In the genomic region with DNA sequence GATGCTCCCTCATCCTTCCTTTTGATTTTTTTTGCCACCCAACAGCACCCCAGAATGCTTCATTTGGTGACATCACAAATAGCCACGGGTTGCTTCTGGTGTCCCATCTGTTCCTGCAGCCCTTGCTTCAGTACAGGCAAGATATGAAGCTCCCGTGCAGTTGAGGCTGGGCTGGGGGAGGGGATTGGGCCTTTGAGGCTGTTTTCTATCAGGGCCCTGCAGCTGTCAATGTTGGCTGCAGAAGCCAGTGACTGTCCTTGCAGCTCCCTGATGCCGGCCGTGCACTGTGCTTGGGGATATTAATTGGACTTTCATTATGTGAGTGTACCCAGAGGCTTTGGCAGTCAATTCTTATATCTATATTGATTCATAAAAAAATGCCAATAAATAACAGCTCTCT, we compare ENCODE assay signal across 12 mouse cellular contexts.
DNase-seq lines count a peak whose midpoint lies in the region; ATAC-seq and TF ChIP-seq lines count a peak whose summit lies in the region.
"Had no signal": no experiment of that assay in that cellular context is flagged by ENCODE, and none has a peak within 500 bp of the region (broad histone marks: within the 10 kb centered on the region; RNA-seq: fewer than 3 reads in every experiment).

No protein-coding gene starts in this region.

- 75% methylated on average over 4 of the region's 4 CpGs for WGBS in liver, adult 2 months
- 65% methylated on average over 4 of the region's 4 CpGs for WGBS in liver, postnatal 0 days (ENCODE audit: insufficient replicate concordance)
- WGBS in midbrain, embryonic 15.5 days: 19% methylated on average over 4 of the region's 4 CpGs

- ATAC-seq in liver, postnatal 0 days: no peak
- ATAC-seq in midbrain, embryonic 15.5 days (replicated peaks): peak; percentile 74
- ATAC-seq in megakaryocyte-erythroid progenitor cell, adult 5-6 weeks (replicated peaks; ENCODE audit: low FRiP score, low TSS enrichment, poor library complexity, severe bottlenecking): no peak
- ATAC-seq in erythroblast, adult 5-6 weeks (replicated peaks; ENCODE audit: low FRiP score, poor library complexity, severe bottlenecking): no peak

- H3K9ac ChIP-seq in liver, adult 2 months (ENCODE audit: low read depth, low read length): no peak overlapping the region
- no peak overlapping the region for H3K9ac ChIP-seq in liver, postnatal 0 days (replicated peaks)
- H3K9ac ChIP-seq in midbrain, embryonic 15.5 days: no peak overlapping the region
- H3K9ac ChIP-seq: embryonic facial prominence, embryonic 15.5 days; limb, embryonic 13.5 days; stomach, embryonic 15.5 days had no signal

- H3K36me3 ChIP-seq in liver, adult 2 months (ENCODE audit: control insufficient read depth, insufficient read depth, low read length): no peaks in the 10 kb centered on the region
- no peaks in the 10 kb centered on the region for H3K36me3 ChIP-seq in liver, postnatal 0 days (replicated peaks; ENCODE audit: insufficient read depth, low read length)
- H3K36me3 ChIP-seq in midbrain, embryonic 15.5 days (replicated peaks): no peaks in the 10 kb centered on the region
- H3K36me3 ChIP-seq: embryonic facial prominence, embryonic 15.5 days; limb, embryonic 13.5 days; stomach, embryonic 15.5 days had no signal

- no peaks in the 10 kb centered on the region for H3K4me1 ChIP-seq in liver, adult 2 months (ENCODE audit: control insufficient read depth, insufficient read depth, low read length)
- no peaks in the 10 kb centered on the region for H3K4me1 ChIP-seq in liver, postnatal 0 days (ENCODE audit: insufficient read depth)
- peaks cover 2% of the 10 kb centered on the region; the same call in 1 of the 2 replicates for H3K4me1 ChIP-seq in midbrain, embryonic 15.5 days

- no peak overlapping the region for H3K4me2 ChIP-seq in liver, postnatal 0 days (ENCODE audit: low read depth, low read length)
- no peak overlapping the region for H3K4me2 ChIP-seq in midbrain, embryonic 15.5 days
- H3K4me2 ChIP-seq: embryonic facial prominence, embryonic 15.5 days; limb, embryonic 13.5 days; stomach, embryonic 15.5 days had no signal

- no peak overlapping the region for H3K27ac ChIP-seq in liver, adult 2 months (replicated peaks; ENCODE audit: insufficient read depth, low read depth, low read length)
- no peak overlapping the region for H3K27ac ChIP-seq in liver, postnatal 0 days (ENCODE audit: low read depth)
- H3K27ac ChIP-seq in midbrain, embryonic 15.5 days: no peak overlapping the region
- H3K27ac ChIP-seq: embryonic facial prominence, embryonic 15.5 days; limb, embryonic 13.5 days; stomach, embryonic 15.5 days had no signal

- H3K27me3 ChIP-seq in liver, adult 2 months (ENCODE audit: control insufficient read depth, insufficient read depth, low read length): no peaks in the 10 kb centered on the region
- no peaks in the 10 kb centered on the region for H3K27me3 ChIP-seq in liver, postnatal 0 days (ENCODE audit: insufficient read depth, low read length)
- H3K27me3 ChIP-seq in midbrain, embryonic 15.5 days (replicated peaks): no peaks in the 10 kb centered on the region
- H3K27me3 ChIP-seq: embryonic facial prominence, embryonic 15.5 days; limb, embryonic 13.5 days; stomach, embryonic 15.5 days had no signal

- intact Hi-C loops in heart, postnatal 14 days (cut with DNase I): no loop called here

- TF ChIP-seq POLR2A in liver, adult 2 months (IDR thresholded peaks at IDR 0.05; ENCODE audit: extremely low read depth, insufficient read depth, low read length): no peak

- TF ChIP-seq EP300 in liver, postnatal 0 days (IDR thresholded peaks at IDR 0.05; ENCODE audit: low read depth): no peak

- no peaks in the 10 kb centered on the region for H3K9me3 ChIP-seq in liver, postnatal 0 days (ENCODE audit: low read length)
- no peaks in the 10 kb centered on the region for H3K9me3 ChIP-seq in midbrain, embryonic 15.5 days
- H3K9me3 ChIP-seq: embryonic facial prominence, embryonic 15.5 days; limb, embryonic 13.5 days; stomach, embryonic 15.5 days had no signal

- TF ChIP-seq CTCF in liver, adult 2 months (IDR thresholded peaks at IDR 0.05; ENCODE audit: low read depth, low read length): no peak
- TF ChIP-seq CTCF in liver, postnatal 0 days (IDR thresholded peaks at IDR 0.05; ENCODE audit: low read depth): no peak

- no peak overlapping the region for H3K4me3 ChIP-seq in liver, adult 2 months (ENCODE audit: insufficient read depth, low read depth, low read length)
- H3K4me3 ChIP-seq in liver, postnatal 0 days (ENCODE audit: low read depth, low read length): no peak overlapping the region
- no peak overlapping the region for H3K4me3 ChIP-seq in midbrain, embryonic 15.5 days
- H3K4me3 ChIP-seq: embryonic facial prominence, embryonic 15.5 days; limb, embryonic 13.5 days; stomach, embryonic 15.5 days had no signal

- DNase-seq in liver, adult 2 months (ENCODE audit: extremely low read depth, low read depth, low spot score): peak; percentile 3
- DNase-seq in liver, postnatal 0 days: no peak
- peak; percentile 91 to 95 for DNase-seq in cerebellum, postnatal 10 days
- DNase-seq in heart, postnatal 14 days: peak; percentile 33 to 35
- no peak for DNase-seq in adipocyte (ENCODE audit: low spot score)
- DNase-seq: adrenal gland, postnatal 10 days had no signal

- no peaks in the 10 kb centered on the region for H3K79me2 ChIP-seq in liver, adult 2 months (ENCODE audit: control insufficient read depth, insufficient read depth, low read length)

Comparison
In these comparisons a context has a peak if more than half of its experiments do, and no peak if none do; other contexts are left out.
1. DNase-seq: peak in liver, adult 2 months (single experiment), cerebellum, postnatal 10 days (2 of 2) and heart, postnatal 14 days (2 of 2); none in liver, postnatal 0 days (single experiment) and adipocyte (single experiment).